Mouse (Mus musculus): ENCODE data around the gene Higd1b. TPM values are rescaled to one million over a fixed set of nuclear protein-coding genes. Genes with fewer than 3 reads are reported as not detected.

Higd1b gene
- polyA plus RNA-seq, 1 experiment: 1.3 TPM

DNA sequence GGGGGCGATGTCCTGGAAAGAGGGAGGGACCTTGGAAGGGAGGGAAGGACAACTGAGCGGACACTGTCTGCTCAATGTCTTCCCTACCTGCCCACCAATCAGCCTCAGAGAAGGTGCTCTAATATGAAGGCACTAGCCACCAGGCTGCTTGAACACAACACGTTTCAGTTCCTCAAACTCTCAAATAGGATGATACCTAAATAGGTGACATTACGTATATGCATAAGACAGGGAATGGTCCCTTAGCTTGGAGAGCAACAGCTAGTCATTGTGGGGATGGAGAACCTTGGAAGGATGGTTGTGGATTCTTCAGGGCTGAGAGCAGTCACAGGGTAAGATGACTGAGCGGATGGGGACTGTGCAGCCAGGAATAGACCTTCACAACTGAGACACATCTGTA lies 51.8 kb downstream of the Higd1b start:
- Histone ChIP-seq H3K36me3 (ENCODE audit: control insufficient read depth, insufficient read depth, low read length) (no peaks in the 10 kb centered on the region), H3K4me3 (ENCODE audit: control insufficient read depth, low read depth, low read length) (peak overlapping the region; percentile 39), H3K27ac (ENCODE audit: control insufficient read depth, insufficient read depth, low read depth, low read length) (no peak overlapping the region), H3K27me3 (ENCODE audit: control insufficient read depth, insufficient read depth, low read length) (no peaks in the 10 kb centered on the region), H3K4me1 (ENCODE audit: control insufficient read depth, insufficient read depth, low read length) (peaks cover 3% of the 10 kb centered on the region)
- TF ChIP-seq POLR2A (IDR thresholded peaks at IDR 0.05; ENCODE audit: control insufficient read depth, low read depth, low read length) (no peak), CTCF (IDR thresholded peaks at IDR 0.05; ENCODE audit: control insufficient read depth, insufficient read depth, insufficient replicate concordance, low read depth, low read length) (no peak)

Other genes with a start within 250 kb of the Higd1b start
- 1.1 and 2.0 TPM in 2 replicates for gene Fzd2, start 231.5 kb upstream of the Higd1b start, polyA plus RNA-seq (2012; rRNA removed)
- 36.1 and 38.8 TPM in 2 replicates for gene Meioc, start 172.1 kb upstream of the Higd1b start, polyA plus RNA-seq (2012; rRNA removed)
- gene Ccdc43, start 138.1 kb upstream of the Higd1b start, polyA plus RNA-seq (2012; rRNA removed): 6.7 and 7.4 TPM in 2 replicates
- gene Adam11, start 74.4 kb upstream of the Higd1b start, polyA plus RNA-seq (2012; rRNA removed): 12.9 and 14.8 TPM in 2 replicates
- gene Gjc1, start 16.1 kb upstream of the Higd1b start, polyA plus RNA-seq (2012; rRNA removed): 9.9 and 10.1 TPM in 2 replicates
- 72.5 and 83.8 TPM in 2 replicates for gene Eftud2, start 45.1 kb downstream of the Higd1b start, polyA plus RNA-seq (2012; rRNA removed)
- gene Ccdc103, start 45.4 kb downstream of the Higd1b start, polyA plus RNA-seq (2012; rRNA removed): 19.8 and 22.9 TPM in 2 replicates
- 18.7 and 19.2 TPM in 2 replicates for gene Fam187a, start 49.3 kb downstream of the Higd1b start, polyA plus RNA-seq (2012; rRNA removed)
- gene Gfap, start 65.1 kb downstream of the Higd1b start, polyA plus RNA-seq (2012; rRNA removed): 0.32 and 0.62 TPM in 2 replicates
- 25.9 and 26.7 TPM in 2 replicates for gene Kif18b, start 89.3 kb downstream of the Higd1b start, polyA plus RNA-seq (2012; rRNA removed)
- gene C1ql1, start 110.8 kb downstream of the Higd1b start, polyA plus RNA-seq (2012; rRNA removed): 0.77 and 0.80 TPM in 2 replicates
- gene Nmt1, start 192.3 kb downstream of the Higd1b start, polyA plus RNA-seq (2012; rRNA removed): 97.3 and 100 TPM in 2 replicates
- 24.0 and 26.8 TPM in 2 replicates for gene Dcakd, start 192.5 kb downstream of the Higd1b start, polyA plus RNA-seq (2012; rRNA removed)

Data from testis, adult 2 months (tissue).